Mouse (Mus musculus) kidney, adult 2 months (tissue): ENCODE measurements around the gene Iqcj. TPM values are rescaled to one million over a fixed set of nuclear protein-coding genes. Genes with fewer than 3 reads are reported as not detected.
"Not testable (repeated sequence)": the region's sequence is repeated elsewhere in the genome, so short reads cannot be mapped to it uniquely, and the experiment has no call there.

Experiments
- DNase-seq: peaks from one replicate; pipeline ENCODE4 v3.0.0; 2021
- H3K27ac ChIP-seq: fragments of 200-500 bp; 2 replicates; pipeline ENCODE4 v1.5.1; 2012; ENCODE audit warnings: low read depth, low read length, control low read depth, inconsistent platforms; ENCODE audit not compliant: insufficient read depth
- H3K27me3 ChIP-seq: fragments of 200-500 bp; replicated peaks from 2 replicates; pipeline ENCODE4 v1.6.1; 2012; ENCODE audit warnings: mild to moderate bottlenecking, moderate library complexity, low read length, inconsistent platforms; ENCODE audit not compliant: control insufficient read depth, insufficient read depth
- H3K36me3 ChIP-seq: fragments of 200-500 bp; 2 replicates; pipeline ENCODE4 v1.6.1; 2012; ENCODE audit warnings: mild to moderate bottlenecking, moderate library complexity, low read length, inconsistent platforms; ENCODE audit not compliant: control insufficient read depth, insufficient read depth
- H3K4me1 ChIP-seq: fragments of 200-500 bp; 2 replicates; pipeline ENCODE4 v1.6.1; 2011; ENCODE audit warnings: low read length; ENCODE audit not compliant: control insufficient read depth, insufficient read depth
- H3K4me3 ChIP-seq: fragments of 200-500 bp; 2 replicates; pipeline ENCODE4 v1.5.1; 2011; ENCODE audit warnings: mild to moderate bottlenecking, low read depth, low read length, control low read depth; ENCODE audit not compliant: insufficient read depth
- CTCF ChIP-seq: fragments of 200-500 bp; conservative IDR thresholded peaks from 2 replicates; pipeline ENCODE4 v1.5.1; 2011; ENCODE audit warnings: low read depth, mild to moderate bottlenecking, control low read depth, low read length, moderate library complexity, mixed read lengths; ENCODE audit not compliant: insufficient read depth, insufficient read length
- POLR2A ChIP-seq: fragments of 200-500 bp; IDR thresholded peaks from one replicate; pipeline ENCODE4 v1.6.1; 2011; ENCODE audit warnings: low read depth, low read length, control low read depth
- WGBS: fragments of 180-500 bp; shearing (Covaris S2); methylation state at CpG from one replicate; pipeline ENCODE4 v1.1.7; 2018; 5-methylcytosine and 5-hydroxymethylcytosine counted together
- polyA plus RNA-seq: library from polyadenylated mRNA; depleted of rRNA; stranded (reverse); fragments of >200 nt; gene quantifications from 2 replicates; pipeline ENCODE4 v1.2.3, GENCODE M21; 2012

Iqcj gene
- polyA plus RNA-seq, 1 experiment = not detected

GRCm38 (mm10) chr3:68071395-68072386 is 179.7 kb downstream of the Iqcj start:
- 49% methylated on average over 9 of the region's 9 CpGs for WGBS
- Histone ChIP-seq H3K4me3 (no peak overlapping the region), H3K36me3 (no peaks in the 10 kb centered on the region), H3K4me1 (no peaks in the 10 kb centered on the region), H3K27ac (no peak overlapping the region), H3K27me3 (no peaks in the 10 kb centered on the region)
- TF ChIP-seq CTCF (no peak), POLR2A (no peak)
- DNase-seq = peak; percentile 10

GRCm38 (mm10) chr3:68077406-68077805 is 185.4 kb downstream of the Iqcj start:
- 49% methylated on average over 4 of the region's 4 CpGs for WGBS
- no peak overlapping the region for H3K4me3 ChIP-seq
- no peaks in the 10 kb centered on the region for H3K27me3 ChIP-seq
- H3K4me1 ChIP-seq = no peaks in the 10 kb centered on the region
- no peaks in the 10 kb centered on the region for H3K36me3 ChIP-seq
- no peak for TF ChIP-seq POLR2A
- no peak for TF ChIP-seq CTCF
- no peak for DNase-seq
- H3K27ac ChIP-seq = no peak overlapping the region

- no peaks in the 10 kb centered on the region for H3K36me3 ChIP-seq
- TF ChIP-seq CTCF (no peak), POLR2A (no peak)
- WGBS = 93% methylated on average over 2 of the region's 2 CpGs
- H3K4me1 ChIP-seq = no peaks in the 10 kb centered on the region
- no peak overlapping the region for H3K27ac ChIP-seq
- no peaks in the 10 kb centered on the region for H3K27me3 ChIP-seq
- DNase-seq = no peak
- no peak overlapping the region for H3K4me3 ChIP-seq
Observed at GRCm38 (mm10) chr3:68085024-68085423, 193.0 kb downstream of the Iqcj start.

GRCm38 (mm10) chr3:68092108-68092507 is 200.1 kb downstream of the Iqcj start:
- DNase-seq = no peak
- no peaks in the 10 kb centered on the region for H3K27me3 ChIP-seq
- H3K36me3 ChIP-seq = no peaks in the 10 kb centered on the region
- no peak overlapping the region for H3K4me3 ChIP-seq
- no peaks in the 10 kb centered on the region for H3K4me1 ChIP-seq
- H3K27ac ChIP-seq = no peak overlapping the region
- TF ChIP-seq POLR2A (no peak), CTCF (no peak)
- 78% methylated on average over 4 of the region's 4 CpGs for WGBS

GRCm38 (mm10) chr3:68096724-68097431 is 204.9 kb downstream of the Iqcj start:
- no peak overlapping the region for H3K27ac ChIP-seq
- DNase-seq = no peak
- no peak overlapping the region for H3K4me3 ChIP-seq
- H3K27me3 ChIP-seq = no peaks in the 10 kb centered on the region
- H3K36me3 ChIP-seq = no peaks in the 10 kb centered on the region
- H3K4me1 ChIP-seq = no peaks in the 10 kb centered on the region
- WGBS = 54% methylated on average over 4 of the region's 4 CpGs
- TF ChIP-seq CTCF = no peak

- H3K36me3 ChIP-seq, DNase-seq, H3K4me1 ChIP-seq, H3K4me3 ChIP-seq, H3K27ac ChIP-seq, H3K27me3 ChIP-seq: not testable (repeated sequence)
- WGBS = 88% methylated on average over 6 of the region's 6 CpGs
Observed at GRCm38 (mm10) chr3:68099561-68099960, 207.5 kb downstream of the Iqcj start.

- TF ChIP-seq POLR2A (no peak), CTCF (no peak)
- Histone ChIP-seq H3K36me3 (no peaks in the 10 kb centered on the region), H3K27ac (no peak overlapping the region), H3K27me3 (no peaks in the 10 kb centered on the region), H3K4me3 (no peak overlapping the region), H3K4me1 (no peaks in the 10 kb centered on the region)
- WGBS = 59% methylated on average over 4 of the region's 4 CpGs
- DNase-seq = no peak
Observed at GRCm38 (mm10) chr3:68101343-68101742, 209.3 kb downstream of the Iqcj start.
